Mouse (Mus musculus): ENCODE data around the gene Npdc1.

The Npdc1 gene

GRCm38 (mm10) chr2:25399051-25399450 lies at the start of gene Npdc1:
TSS of gene Npdc1 (plus strand) at chr2:25399351.
- Histone ChIP-seq H3K36me3 (ENCODE audit: insufficient read depth, low read length) (no peaks in the 10 kb centered on the region), H3K27me3 (ENCODE audit: insufficient read depth, low read length) (peaks cover 93% of the 10 kb centered on the region), H3K9me3 (ENCODE audit: low read length) (no peaks in the 10 kb centered on the region), H3K4me1 (replicated peaks; ENCODE audit: low read depth, low read length) (peaks cover 56% of the 10 kb centered on the region), H3K4me3 (replicated peaks; ENCODE audit: low read length) (peak within 1 kb of the TSS; percentile 67; the same call in 1 of the 2 replicates)
- TF ChIP-seq CTCF (conservative IDR thresholded peaks at IDR 0.05; ENCODE audit: low read length) (no peak), POU5F1 (IDR thresholded peaks at IDR 0.05; ENCODE audit: borderline replicate concordance, low read length) (no peak)

- TF ChIP-seq POU5F1 (IDR thresholded peaks at IDR 0.05; ENCODE audit: borderline replicate concordance, low read length) (no peak), NANOG (IDR thresholded peaks at IDR 0.05; ENCODE audit: borderline replicate concordance, low read length) (no peak), CTCF (conservative IDR thresholded peaks at IDR 0.05; ENCODE audit: low read length) (no peak)
- no peaks in the 10 kb centered on the region for H3K9me3 ChIP-seq (ENCODE audit: low read length)
- H3K36me3 ChIP-seq (ENCODE audit: insufficient read depth, low read length): peaks cover 99% of the 10 kb centered on the region
- peaks cover 12% of the 10 kb centered on the region for H3K4me1 ChIP-seq (replicated peaks; ENCODE audit: low read depth, low read length)
- H3K4me3 ChIP-seq (replicated peaks; ENCODE audit: low read length): no peak overlapping the region
- H3K27me3 ChIP-seq (ENCODE audit: insufficient read depth, low read length): no peaks in the 10 kb centered on the region
Measured at GRCm38 (mm10) chr2:25349499-25349898, 49.7 kb upstream of the Npdc1 start.

DNA sequence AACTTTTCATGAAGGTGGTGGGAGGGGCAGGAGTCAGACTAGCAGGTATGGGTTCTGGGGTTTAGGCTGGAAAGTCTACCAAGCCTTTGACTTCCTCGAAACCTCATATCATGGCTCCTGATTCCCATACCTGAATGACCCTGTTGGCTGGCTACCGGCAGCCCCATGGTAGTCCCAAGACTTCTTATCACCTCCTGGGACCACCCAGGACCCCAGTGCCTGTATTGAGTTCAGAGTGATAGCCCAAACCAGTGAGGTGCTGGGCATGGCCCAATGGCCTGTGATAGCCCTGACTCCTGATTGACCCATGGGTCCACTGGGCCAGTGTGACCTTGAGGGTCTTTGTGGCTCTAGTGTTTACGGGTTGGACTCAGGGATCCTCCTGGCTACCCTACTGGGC lies 48.5 kb upstream of the Npdc1 start:
- Histone ChIP-seq H3K36me3 (ENCODE audit: insufficient read depth, low read length) (peaks cover 99% of the 10 kb centered on the region), H3K9me3 (ENCODE audit: low read length) (no peaks in the 10 kb centered on the region)

GRCm38 (mm10) chr2:25354211-25354610 lies 44.9 kb upstream of the Npdc1 start:
- Histone ChIP-seq H3K9me3 (ENCODE audit: low read length) (no peaks in the 10 kb centered on the region), H3K4me3 (replicated peaks; ENCODE audit: low read length) (peak overlapping the region; percentile 94; the same call in 1 of the 2 replicates), H3K27me3 (ENCODE audit: insufficient read depth, low read length) (no peaks in the 10 kb centered on the region), H3K36me3 (ENCODE audit: insufficient read depth, low read length) (peaks cover 64% of the 10 kb centered on the region), H3K4me1 (replicated peaks; ENCODE audit: low read depth, low read length) (peaks cover 35% of the 10 kb centered on the region)
- TF ChIP-seq NANOG (IDR thresholded peaks at IDR 0.05; ENCODE audit: borderline replicate concordance, low read length) (no peak), POU5F1 (IDR thresholded peaks at IDR 0.05; ENCODE audit: borderline replicate concordance, low read length) (no peak), CTCF (conservative IDR thresholded peaks at IDR 0.05; ENCODE audit: low read length) (no peak)

More for the DNA sequence above, 48.5 kb upstream of the Npdc1 start:
- H3K27me3 ChIP-seq (ENCODE audit: insufficient read depth, low read length): no peaks in the 10 kb centered on the region
- TF ChIP-seq CTCF (conservative IDR thresholded peaks at IDR 0.05; ENCODE audit: low read length): no peak
- TF ChIP-seq NANOG (IDR thresholded peaks at IDR 0.05; ENCODE audit: borderline replicate concordance, low read length): no peak
- no peak for TF ChIP-seq POU5F1 (IDR thresholded peaks at IDR 0.05; ENCODE audit: borderline replicate concordance, low read length)
- peaks cover 24% of the 10 kb centered on the region for H3K4me1 ChIP-seq (replicated peaks; ENCODE audit: low read depth, low read length)
- H3K4me3 ChIP-seq (replicated peaks; ENCODE audit: low read length): no peak overlapping the region

DNA sequence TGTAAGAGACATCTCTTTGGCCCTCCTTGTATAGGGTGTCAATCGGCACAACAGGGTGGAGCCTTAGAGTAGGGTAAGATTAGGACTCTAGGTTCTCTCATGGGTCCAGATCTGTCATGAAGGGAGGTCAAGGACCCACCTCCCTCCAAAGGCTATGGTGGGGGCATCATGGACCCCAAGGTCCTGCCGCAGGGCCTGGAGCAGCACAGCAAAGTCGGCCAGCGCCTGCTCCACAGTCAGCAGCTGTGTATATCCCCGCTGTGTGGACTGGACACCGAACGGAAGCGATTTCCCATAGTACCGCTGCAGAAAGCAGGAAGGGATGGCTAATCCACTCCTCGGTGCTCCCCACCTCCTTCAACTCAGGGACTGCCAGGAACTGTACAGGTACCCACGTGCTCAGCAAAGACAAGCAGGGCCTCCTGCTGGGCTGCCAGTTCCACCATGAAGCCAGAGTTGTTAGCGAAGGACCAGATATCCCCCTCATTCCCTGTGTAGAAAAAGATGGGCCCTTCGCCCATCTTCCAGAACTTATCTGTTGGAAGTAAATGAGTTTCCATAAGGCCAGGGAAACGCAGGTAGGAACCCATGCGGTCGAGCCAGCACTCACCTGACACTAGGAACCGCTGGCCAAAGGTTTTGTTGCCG lies 43.6 kb upstream of the Npdc1 start:
- H3K9me3 ChIP-seq (ENCODE audit: low read length): no peaks in the 10 kb centered on the region
- H3K4me3 ChIP-seq (replicated peaks; ENCODE audit: low read length): peak overlapping the region; percentile 94
- peaks cover 63% of the 10 kb centered on the region for H3K36me3 ChIP-seq (ENCODE audit: insufficient read depth, low read length)
- H3K27me3 ChIP-seq (ENCODE audit: insufficient read depth, low read length): no peaks in the 10 kb centered on the region
- H3K4me1 ChIP-seq (replicated peaks; ENCODE audit: low read depth, low read length): peaks cover 35% of the 10 kb centered on the region
- TF ChIP-seq CTCF (conservative IDR thresholded peaks at IDR 0.05; ENCODE audit: low read length): no peak
- no peak for TF ChIP-seq NANOG (IDR thresholded peaks at IDR 0.05; ENCODE audit: borderline replicate concordance, low read length)
- TF ChIP-seq POU5F1 (IDR thresholded peaks at IDR 0.05; ENCODE audit: borderline replicate concordance, low read length): no peak

DNA sequence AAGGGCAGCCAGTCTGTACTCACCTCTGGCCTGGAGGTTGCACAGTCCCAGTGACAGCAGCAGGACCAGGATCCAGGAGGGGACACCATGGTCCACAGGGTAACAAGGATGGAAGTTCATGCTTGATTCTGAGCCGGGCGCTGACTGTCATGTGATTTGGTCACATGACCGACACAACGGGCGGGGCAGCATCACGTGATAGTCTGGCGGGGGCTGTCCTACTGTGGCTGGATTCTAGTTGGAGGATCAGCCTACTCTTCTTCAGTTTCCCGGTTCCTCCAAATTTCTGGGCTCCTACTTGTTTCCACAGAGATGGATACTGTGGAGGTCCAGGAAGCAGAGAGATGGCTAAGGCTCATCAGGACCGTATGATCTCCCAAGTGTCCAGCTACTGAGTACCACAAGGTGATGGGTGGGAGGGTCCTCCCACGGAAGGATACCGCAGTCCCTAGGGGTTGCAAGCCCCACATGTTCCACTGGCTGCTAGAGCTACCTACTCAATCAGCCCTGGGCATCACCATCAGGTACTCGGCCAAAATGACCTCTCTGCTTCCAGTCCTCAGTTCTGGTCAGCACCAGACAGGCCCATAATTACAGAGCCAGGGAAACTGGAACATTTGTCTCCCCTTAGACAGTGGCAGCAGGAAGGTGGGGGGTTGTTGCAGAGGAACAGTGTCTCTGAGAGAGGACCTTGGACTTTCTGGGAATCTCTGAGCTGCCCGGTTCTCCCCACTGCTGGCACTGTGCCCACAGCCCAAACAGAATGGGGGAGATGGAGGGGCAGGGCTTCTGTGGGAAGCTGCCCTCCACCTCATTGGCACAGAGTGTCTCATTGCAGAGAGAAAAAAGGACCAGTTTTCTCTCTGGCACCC lies 42.7 kb upstream of the Npdc1 start, which contains the start of gene Dpp7:
Dpp7 (minus strand) TSS at position 152 of the 872 bp plus-strand sequence.
- H3K4me1 ChIP-seq (replicated peaks; ENCODE audit: low read depth, low read length): peaks cover 35% of the 10 kb centered on the region
- no peak for TF ChIP-seq NANOG (IDR thresholded peaks at IDR 0.05; ENCODE audit: borderline replicate concordance, low read length)
- no peak for TF ChIP-seq CTCF (conservative IDR thresholded peaks at IDR 0.05; ENCODE audit: low read length)
- no peak for TF ChIP-seq POU5F1 (IDR thresholded peaks at IDR 0.05; ENCODE audit: borderline replicate concordance, low read length)
- no peaks in the 10 kb centered on the region for H3K27me3 ChIP-seq (ENCODE audit: insufficient read depth, low read length)
- peak within 1 kb of the TSS; percentile 94 for H3K4me3 ChIP-seq (replicated peaks; ENCODE audit: low read length)
- peaks cover 63% of the 10 kb centered on the region for H3K36me3 ChIP-seq (ENCODE audit: insufficient read depth, low read length)
- no peaks in the 10 kb centered on the region for H3K9me3 ChIP-seq (ENCODE audit: low read length)

DNA sequence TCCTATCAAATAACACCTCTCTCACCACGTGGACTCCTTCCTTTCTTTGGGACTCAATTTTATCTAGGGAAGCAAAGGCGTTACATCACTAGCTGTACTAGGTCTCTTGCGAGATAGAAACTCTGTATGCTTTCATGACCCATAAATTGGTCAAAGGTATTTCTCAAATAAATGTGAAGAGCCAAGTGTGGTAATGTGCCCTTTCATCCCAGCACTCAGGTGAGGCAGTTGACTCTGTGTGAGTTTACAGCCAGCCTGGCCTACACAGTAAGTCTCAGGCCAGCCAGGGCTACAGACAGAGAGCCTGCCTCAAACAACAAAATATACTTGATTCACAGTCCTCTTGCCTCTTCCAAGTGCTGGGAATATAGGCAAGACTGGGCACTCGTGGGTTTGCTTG lies 39.3 kb upstream of the Npdc1 start:
- Histone ChIP-seq H3K4me3 (replicated peaks; ENCODE audit: low read length) (no peak overlapping the region), H3K4me1 (replicated peaks; ENCODE audit: low read depth, low read length) (peaks cover 39% of the 10 kb centered on the region), H3K27me3 (ENCODE audit: insufficient read depth, low read length) (peaks cover 9% of the 10 kb centered on the region), H3K36me3 (ENCODE audit: insufficient read depth, low read length) (peaks cover 62% of the 10 kb centered on the region), H3K9me3 (ENCODE audit: low read length) (no peaks in the 10 kb centered on the region)
- no peak for TF ChIP-seq CTCF (conservative IDR thresholded peaks at IDR 0.05; ENCODE audit: low read length)
- TF ChIP-seq POU5F1 (IDR thresholded peaks at IDR 0.05; ENCODE audit: borderline replicate concordance, low read length): no peak
- no peak for TF ChIP-seq NANOG (IDR thresholded peaks at IDR 0.05; ENCODE audit: borderline replicate concordance, low read length)

DNA sequence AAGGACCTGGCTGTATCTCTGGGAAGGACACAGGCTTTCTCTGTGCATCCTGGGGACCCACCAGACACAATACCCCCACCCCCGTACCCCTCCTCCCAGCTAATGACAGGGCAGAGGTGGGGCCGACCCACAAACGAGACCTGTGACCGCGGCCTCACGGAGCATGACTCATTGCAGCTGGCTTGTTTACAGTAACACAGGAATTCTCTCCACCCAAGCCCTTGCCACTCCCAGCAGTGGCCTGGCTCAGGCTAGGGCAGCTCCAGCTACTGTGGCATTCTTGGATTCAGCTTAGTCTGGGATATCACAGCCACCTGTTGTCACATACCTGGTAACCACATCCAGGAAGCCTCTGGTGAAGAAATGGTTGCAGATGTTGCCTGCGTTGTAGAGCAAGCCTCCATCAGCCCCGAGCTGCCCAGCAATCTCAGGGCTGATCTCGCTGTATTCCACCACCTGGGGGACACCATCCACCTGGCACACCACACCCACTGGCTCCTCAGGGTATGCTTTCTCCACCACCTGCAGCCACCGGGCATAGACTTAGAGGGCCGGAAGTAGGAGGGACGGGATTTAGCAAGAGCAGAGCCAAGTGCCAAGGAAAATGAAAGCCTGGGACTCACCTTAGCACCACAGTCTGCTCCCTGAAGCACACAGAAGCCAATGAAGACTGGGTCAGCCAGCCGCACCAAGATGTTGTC lies 35.5 kb upstream of the Npdc1 start:
- peaks cover 19% of the 10 kb centered on the region for H3K27me3 ChIP-seq (ENCODE audit: insufficient read depth, low read length)
- H3K4me3 ChIP-seq (replicated peaks; ENCODE audit: low read length): peak overlapping the region; percentile 95; the same call in 1 of the 2 replicates
- H3K9me3 ChIP-seq (ENCODE audit: low read length): no peaks in the 10 kb centered on the region
- TF ChIP-seq NANOG (IDR thresholded peaks at IDR 0.05; ENCODE audit: borderline replicate concordance, low read length) (no peak), CTCF (conservative IDR thresholded peaks at IDR 0.05; ENCODE audit: low read length) (no peak), POU5F1 (IDR thresholded peaks at IDR 0.05; ENCODE audit: borderline replicate concordance, low read length) (no peak)
- peaks cover 34% of the 10 kb centered on the region for H3K4me1 ChIP-seq (replicated peaks; ENCODE audit: low read depth, low read length)
- H3K36me3 ChIP-seq (ENCODE audit: insufficient read depth, low read length): peaks cover 54% of the 10 kb centered on the region

All from E14TG2a.4 (cell line).